Mouse (Mus musculus): ENCODE data around the gene Plcb2. TPM values are rescaled to one million over a fixed set of nuclear protein-coding genes. Genes with fewer than 3 reads are reported as not detected.

Plcb2 gene
- total RNA-seq, 2 experiments from 2014 or later, result 0.26 to 0.52 TPM

DNA sequence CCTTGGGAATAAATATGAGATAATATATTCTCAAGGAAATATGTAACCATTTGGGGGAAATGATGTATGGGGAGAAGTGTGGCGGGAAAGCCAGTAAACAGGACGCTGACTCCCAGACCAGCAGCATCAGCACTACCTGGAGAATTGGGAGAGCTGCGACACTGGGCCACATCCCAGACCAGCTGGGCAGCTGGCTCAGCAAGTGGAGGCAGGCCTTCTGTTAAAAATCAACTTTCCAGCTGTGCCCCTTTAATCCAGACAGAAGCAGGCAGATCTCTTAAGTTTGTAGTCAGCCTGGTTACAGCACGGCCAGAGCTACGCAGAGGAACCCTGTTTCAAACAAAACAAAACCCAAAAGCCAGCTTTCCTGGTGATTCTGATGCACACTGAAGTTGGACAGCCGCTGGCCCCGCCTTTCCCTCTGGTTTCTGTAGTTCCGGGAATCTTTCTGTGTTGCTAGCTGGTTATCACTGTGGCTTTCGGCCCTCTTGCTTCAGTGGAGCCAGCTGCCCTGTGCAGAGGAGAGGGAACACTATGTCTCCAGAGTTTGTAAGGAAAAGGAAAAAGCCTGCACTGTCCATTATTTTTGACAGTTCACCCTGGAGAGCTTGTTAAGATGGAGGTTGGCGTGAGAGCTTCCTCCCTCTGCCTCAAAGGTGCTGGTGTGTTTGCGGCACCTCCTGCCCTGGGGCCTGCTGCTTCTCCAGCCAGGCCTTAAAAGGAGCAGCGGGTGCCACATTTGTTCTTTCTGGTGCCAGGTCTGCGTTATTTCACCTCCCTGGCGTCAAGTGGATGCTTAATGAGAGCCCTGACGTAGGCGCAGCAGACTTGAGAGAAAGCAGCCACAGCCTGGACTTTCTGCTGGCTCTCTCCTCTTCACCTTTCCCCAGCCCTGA, 23.9 kb upstream of the Plcb2 start:
- intact Hi-C loops (cut with DNase I), result no loop called here
- peak in 1 of 2 experiments; percentile 13 for DNase-seq

DNA sequence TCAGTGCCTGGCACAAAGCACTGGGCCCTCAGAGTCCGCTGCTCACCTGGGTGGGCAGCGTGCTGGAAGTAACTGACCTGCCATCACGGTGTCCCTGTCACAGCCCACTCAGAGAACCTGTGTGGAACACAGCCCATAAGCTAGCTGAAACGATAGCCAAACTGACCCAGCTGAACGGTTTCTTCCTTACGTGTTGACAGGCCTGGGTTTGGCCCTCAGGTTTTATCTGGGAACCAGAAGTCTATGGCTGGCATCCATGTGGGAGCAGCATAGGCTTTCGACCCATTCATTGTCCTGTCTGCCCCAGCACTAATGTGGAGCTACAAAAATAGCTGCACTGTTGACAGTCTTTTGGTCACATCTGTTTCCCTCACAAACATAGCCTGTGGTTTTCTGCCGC, 22.2 kb upstream of the Plcb2 start:
- DNase-seq, result no peak
- intact Hi-C loops (cut with DNase I), result no loop called here

GRCm38 (mm10) chr2:118749341-118749884, 21.2 kb upstream of the Plcb2 start:
- intact Hi-C loops (cut with DNase I), result no loop called here

DNA sequence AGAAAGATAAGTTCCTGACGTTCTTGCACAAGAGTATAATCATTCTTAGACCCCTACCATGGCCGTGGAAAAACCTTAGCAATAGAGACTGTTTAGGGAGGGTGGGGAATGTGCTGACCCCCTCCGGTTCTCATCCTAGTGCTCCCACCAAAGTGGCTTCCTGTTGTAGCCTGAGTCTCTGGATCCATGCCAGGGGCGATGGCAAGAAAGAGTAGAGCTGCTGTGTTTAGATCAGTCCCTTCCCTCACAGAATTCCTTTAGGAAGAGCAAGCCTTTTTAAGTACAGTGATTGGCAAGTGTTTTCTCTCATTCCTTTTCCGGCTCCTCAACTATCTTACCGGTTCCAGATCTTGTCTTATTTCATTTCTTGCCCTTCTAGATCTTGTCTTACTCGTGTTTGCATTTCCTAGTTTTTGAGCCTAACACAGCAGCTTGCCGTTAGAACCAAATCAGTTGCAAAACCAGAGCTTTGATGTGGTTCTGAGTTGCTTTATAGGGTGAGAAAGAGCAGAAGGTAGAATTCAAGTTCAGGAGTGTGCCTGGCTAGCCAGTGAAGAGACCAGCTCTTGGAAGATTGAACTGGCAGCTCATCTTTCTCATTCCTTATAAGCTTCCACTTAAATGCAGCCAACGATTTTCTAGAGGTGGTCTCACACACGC, 19.2 kb upstream of the Plcb2 start:
- intact Hi-C loops (cut with DNase I), result loop anchor here (2.0 kb wide), 1 partner anchor 13 kb away; no protein-coding TSS in a partner anchor
- DNase-seq, result no peak

More at GRCm38 (mm10) chr2:118749341-118749884, 21.2 kb upstream of the Plcb2 start:
- no peak for DNase-seq

DNA sequence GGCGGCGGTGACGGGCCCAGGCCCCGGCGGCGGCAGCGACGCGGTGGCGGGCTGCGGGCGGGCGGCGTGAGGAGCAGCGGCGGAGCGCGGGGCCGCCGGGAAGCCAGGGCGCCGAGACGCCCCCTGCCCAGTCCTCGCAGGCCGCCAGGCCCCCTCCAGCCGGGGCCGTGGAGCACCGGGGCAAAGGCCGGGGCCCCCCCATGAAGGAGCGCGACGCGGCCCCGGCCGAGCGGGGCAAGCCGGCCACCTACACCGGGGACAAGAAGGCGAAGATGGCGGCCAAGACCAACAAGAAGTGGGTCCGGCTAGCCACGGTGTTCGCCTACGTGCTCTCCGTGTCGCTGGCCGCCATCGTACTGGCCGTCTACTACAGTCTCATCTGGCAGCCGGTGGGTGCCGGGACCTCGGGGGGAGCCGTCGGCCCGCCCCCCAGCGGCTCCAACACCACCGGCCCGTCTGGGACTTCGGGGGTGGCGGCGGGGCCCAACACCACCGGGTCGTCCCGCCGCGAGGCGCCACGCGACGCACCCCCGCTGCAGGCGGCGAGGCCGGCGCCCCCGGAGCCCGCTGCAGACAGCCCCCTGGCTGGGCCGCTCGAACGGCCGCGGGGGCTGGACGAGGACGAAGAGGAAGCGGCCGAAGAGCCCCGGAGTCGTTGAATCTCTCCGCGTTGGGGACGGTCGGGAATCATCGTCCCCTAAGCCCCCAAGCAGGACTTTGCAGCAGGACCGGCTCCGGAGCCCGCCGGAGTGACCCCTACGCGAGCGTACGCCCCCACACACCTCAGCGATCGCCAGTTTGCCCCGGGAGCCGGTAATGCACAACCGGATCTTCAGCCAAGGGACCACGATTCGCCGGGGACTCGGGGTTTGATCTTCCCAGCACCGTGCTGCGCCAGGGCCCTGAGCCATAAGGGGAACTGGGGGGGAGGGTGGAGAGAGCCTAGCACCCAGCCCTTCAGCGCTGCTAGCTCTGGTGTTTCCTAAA, 18.0 kb upstream of the Plcb2 start:
- peak in 1 of 2 experiments; percentile 36 for DNase-seq
- intact Hi-C loops (cut with DNase I), result loop anchor here (2.0 kb wide), 2 partner anchors 15 to 137 kb away; no protein-coding TSS in a partner anchor

DNA sequence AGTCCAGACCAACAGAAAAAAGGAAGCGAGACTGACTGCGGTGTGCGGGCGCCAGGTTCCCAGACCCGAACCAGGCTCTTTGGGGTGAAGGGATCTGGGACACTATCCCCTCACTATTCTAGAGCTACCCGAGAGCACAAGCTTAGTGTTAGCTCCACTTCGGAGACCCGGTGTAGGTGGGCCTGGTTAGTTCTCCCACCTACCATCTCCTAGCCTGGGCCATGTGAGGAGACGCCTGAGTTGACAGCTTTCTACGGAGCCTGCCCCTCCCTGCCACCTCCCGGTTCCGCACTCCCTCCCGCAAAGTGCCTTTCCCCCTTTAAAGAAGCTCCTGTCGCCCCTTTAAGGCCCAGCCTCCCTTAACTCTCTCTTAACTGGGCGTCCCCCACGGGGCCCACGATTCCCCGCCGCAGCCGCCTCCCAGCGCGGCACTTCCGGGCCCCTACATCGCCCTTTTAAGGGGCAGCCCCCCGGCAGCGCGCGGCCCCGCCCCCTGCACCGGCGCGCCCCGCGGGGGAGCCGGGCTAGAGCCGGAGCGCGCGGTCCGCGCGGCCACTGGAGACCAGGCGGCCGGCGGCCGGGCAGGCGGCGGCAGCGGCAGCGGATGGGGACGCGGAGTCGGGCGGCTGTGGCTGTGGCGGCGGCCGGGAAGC, 17.1 kb upstream of the Plcb2 start, which contains the start of gene Inafm2:
Inafm2 (plus strand) TSS at position 527 of the 653 bp plus-strand sequence.
- intact Hi-C loops (cut with DNase I), result loop anchor here (2.0 kb wide), 1 partner anchor 137 kb away; no protein-coding TSS in a partner anchor
- DNase-seq, result peak; percentile 77 to 88

DNA sequence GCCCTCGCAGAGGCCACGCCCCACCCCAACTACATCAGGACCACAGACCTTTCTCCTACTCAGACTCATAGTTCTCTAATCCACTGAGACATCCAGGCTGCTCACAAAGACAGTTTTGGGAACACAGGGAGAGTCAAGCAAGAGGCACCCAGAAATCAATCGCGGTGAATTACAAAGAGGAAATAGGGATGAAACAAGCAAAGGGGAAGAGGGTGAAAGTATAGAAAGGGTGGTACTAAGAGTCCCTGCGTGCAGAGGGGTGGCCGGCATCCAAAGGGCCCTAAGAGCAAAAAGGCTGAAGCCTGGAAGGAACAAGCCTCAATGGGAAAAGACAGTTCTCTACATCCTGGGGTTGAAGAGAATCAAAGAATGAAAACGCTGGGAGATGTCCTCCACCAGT, 16.4 kb upstream of the Plcb2 start:
- no peak for DNase-seq
- intact Hi-C loops (cut with DNase I), result loop anchor here (2.0 kb wide), 1 partner anchor 138 kb away; no protein-coding TSS in a partner anchor

DNA sequence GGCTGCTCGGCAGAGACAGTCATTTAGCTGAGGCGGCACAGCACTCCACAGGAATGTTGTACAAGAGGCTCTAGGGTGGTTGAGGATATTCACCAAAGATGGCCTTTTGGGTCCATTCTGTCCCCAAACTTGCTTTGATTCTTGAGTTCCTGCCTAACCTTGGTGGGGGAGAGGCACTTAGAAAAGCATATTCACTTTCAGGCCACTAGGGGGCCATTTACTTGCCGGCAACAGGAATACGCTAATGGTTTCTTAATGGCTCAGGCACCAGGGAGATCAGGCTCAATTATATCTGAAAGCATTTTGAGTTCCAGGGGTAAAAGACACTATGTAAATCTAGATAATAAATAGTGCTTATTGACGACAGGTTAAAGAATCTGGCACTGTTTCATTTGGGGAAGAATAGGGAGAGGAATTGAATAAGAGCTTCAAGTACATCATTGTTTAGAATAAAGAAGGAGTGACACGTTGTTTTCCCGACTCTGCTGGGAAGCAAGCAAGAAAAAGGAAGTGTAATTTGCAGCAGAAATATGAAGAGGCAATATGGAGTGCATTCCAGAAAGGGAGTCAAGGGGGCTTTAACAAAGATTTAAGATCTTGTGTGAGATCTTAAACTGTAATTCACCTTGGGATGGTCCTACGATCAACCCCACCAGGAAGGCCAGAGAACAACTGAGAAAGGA, 15.2 kb upstream of the Plcb2 start:
- DNase-seq, result peak in 1 of 2 experiments; percentile 9
- intact Hi-C loops (cut with DNase I), result no loop called here

GRCm38 (mm10) chr2:118741183-118741582, 12.9 kb upstream of the Plcb2 start:
- no peak for DNase-seq
- intact Hi-C loops (cut with DNase I), result no loop called here

GRCm38 (mm10) chr2:118740341-118740740, 12.1 kb upstream of the Plcb2 start:
- intact Hi-C loops (cut with DNase I), result no loop called here
- DNase-seq, result no peak

- no peak for DNase-seq
- intact Hi-C loops (cut with DNase I), result no loop called here
Measured at GRCm38 (mm10) chr2:118733341-118733740, 5.1 kb upstream of the Plcb2 start.

- intact Hi-C loops (cut with DNase I), result loop anchor here (2.0 kb wide), 1 partner anchor 93 kb away; no protein-coding TSS in a partner anchor
- DNase-seq, result no peak
Measured at GRCm38 (mm10) chr2:118731981-118732380, 3.7 kb upstream of the Plcb2 start.

DNA sequence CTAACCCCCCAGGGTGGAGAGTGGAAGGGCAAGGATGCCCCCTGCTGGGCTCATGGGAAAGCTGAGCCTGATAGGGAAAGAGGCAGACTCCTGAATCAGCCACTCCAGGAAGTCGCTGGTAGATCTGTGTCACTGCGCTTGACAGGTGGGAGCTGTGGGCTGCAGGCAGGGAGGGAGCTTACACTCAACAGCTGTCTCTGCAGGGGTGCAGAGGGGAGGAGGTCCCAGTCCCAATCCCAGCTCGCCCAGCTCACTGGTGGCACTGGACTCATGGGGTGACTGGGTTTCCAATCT, 2.3 kb upstream of the Plcb2 start:
- peak; percentile 57 to 66 for DNase-seq
- intact Hi-C loops (cut with DNase I), result loop anchor here (1.0 to 2.0 kb wide), 2 partner anchors 30 to 92 kb away; no protein-coding TSS in a partner anchor

DNA sequence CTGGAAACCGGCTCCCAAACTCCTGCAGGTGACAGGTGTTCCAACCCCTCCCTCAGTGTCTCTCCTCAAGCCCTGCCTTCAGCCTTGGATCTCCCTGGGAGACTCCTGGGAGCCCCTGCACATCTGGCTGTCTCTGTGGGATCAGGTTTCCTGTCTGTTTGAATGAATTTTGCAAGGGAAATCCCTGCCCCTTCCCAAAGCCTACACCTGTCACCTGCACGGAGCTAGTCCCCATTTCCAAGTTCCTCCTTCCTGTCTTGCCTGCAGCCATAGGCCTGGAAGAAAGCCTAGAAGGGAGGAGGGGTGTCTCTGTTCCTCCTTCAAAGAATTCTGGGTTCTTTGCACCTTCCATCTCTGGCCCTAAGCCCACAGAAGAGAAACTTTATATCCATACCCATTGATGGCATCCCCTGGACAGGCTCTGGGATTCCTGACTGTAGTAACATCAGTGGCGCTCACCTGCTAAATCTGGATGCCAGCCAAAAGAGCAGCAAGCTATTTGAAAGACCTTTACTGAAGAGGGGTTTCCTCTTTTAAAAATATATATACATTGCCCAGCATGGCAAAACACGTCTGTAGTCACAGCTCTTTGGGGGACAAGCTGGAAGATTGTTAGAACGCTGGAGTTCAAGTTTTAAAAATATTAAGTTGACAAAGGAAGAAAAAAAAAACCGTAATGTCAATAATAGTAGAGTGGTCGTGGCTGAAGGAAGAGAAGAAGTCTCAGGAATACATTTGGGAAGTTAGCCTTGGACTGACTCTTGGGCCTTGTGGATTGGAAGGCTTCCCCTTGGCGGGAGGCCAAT, 1.8 kb upstream of the Plcb2 start:
- intact Hi-C loops (cut with DNase I), result loop anchor here (1.0 to 2.0 kb wide), 2 partner anchors 30 to 91 kb away; no protein-coding TSS in a partner anchor

GRCm38 (mm10) chr2:118729194-118729593, 956 bp upstream of the Plcb2 start:
- intact Hi-C loops (cut with DNase I), result no loop called here

More for the DNA sequence above, 1.8 kb upstream of the Plcb2 start:
- DNase-seq, result no peak

GRCm38 (mm10) chr2:118727911-118728310, 327 bp downstream of the Plcb2 start:
- intact Hi-C loops (cut with DNase I), result no loop called here
- DNase-seq, result no peak

More at GRCm38 (mm10) chr2:118729194-118729593, 956 bp upstream of the Plcb2 start:
- no peak for DNase-seq

DNA sequence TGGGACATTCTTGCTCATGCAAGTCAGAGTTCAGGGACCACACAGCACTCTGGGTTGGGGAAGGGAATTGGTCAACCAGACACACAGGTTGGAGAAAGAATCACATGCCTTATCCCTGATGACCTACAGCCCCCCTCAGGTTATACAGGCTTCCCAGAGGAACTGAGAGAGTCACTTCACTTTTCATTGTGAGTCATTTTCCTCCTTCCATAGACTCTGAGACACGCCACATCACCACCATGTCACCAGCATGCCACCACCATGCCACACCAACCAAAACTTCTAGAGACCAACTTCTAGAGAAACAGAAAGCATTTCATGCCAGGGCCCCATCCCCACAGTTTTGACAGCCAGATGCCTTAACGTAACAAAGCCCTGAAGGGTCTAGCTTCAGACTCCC, 1.4 kb downstream of the Plcb2 start:
- no peak for DNase-seq
- intact Hi-C loops (cut with DNase I), result no loop called here

DNA sequence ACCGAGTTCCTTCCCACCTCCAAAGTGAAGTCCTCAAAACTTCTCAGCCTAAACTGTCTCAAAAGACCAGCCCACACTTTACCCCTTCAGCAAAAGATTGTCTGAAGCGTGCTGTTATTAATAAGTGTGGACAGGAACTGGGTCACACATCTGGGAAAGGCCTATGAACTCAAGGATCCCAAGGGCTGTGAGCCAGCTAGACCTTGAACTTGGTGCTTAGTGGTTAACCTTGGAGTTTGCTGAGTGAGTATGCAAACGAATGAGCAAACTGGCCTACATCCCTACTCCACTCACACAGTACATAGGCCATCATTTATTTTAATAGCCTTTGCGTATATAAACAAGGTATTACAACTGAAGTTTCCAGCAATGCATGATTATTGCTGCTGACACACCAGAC, 2.7 kb downstream of the Plcb2 start:
- intact Hi-C loops (cut with DNase I), result no loop called here
- DNase-seq, result no peak
